ENCODE assay signal across 27 mouse cellular contexts in the genomic region with DNA sequence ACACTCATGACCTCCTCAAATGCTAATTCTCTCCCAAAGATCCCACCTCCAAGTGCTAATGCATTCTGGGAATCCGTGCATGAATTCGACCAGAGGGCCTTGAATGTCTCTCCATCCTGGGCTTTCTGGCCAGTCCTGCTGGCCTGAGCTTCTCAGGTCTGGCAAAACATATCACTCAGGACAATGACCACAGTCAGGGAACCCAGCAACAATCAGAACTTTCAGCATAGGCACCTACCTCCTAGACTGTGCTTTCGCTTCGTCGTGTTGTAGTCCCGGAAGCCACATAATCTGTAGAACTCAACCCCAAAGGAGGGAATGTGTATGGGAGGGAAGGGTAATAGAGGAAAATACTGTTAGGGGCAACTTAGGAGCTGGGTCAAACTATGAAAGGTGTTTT.
"Had no signal": no experiment of that assay in that cellular context is flagged by ENCODE, and none has a peak within 500 bp of the region (broad histone marks: within the 10 kb centered on the region; RNA-seq: fewer than 3 reads in every experiment).

No protein-coding gene starts in this region.

- H3K36me3 ChIP-seq: embryonic facial prominence, embryonic 10.5 days; embryonic facial prominence, embryonic 12.5 days; embryonic facial prominence, embryonic 13.5 days; embryonic facial prominence, embryonic 15.5 days; forebrain, embryonic 10.5 days; forebrain, embryonic 12.5 days; forebrain, embryonic 15.5 days had no signal

- H3K9me3 ChIP-seq: embryonic facial prominence, embryonic 12.5 days; embryonic facial prominence, embryonic 13.5 days; embryonic facial prominence, embryonic 15.5 days; forebrain, embryonic 10.5 days; forebrain, embryonic 12.5 days; forebrain, embryonic 15.5 days had no signal

- H3K27me3 ChIP-seq: embryonic facial prominence, embryonic 12.5 days; embryonic facial prominence, embryonic 13.5 days; embryonic facial prominence, embryonic 15.5 days; forebrain, embryonic 12.5 days; forebrain, embryonic 13.5 days; forebrain, embryonic 15.5 days had no signal

- ATAC-seq: forebrain, embryonic 13.5 days; forebrain, embryonic 14.5 days; forebrain, embryonic 15.5 days; forebrain, embryonic 16.5 days; forebrain, postnatal 0 days had no signal

- H3K4me2 ChIP-seq: embryonic facial prominence, embryonic 12.5 days; embryonic facial prominence, embryonic 13.5 days; embryonic facial prominence, embryonic 15.5 days; forebrain, embryonic 12.5 days; forebrain, embryonic 13.5 days; forebrain, embryonic 15.5 days had no signal

- H3K4me1 ChIP-seq: embryonic facial prominence, embryonic 10.5 days; embryonic facial prominence, embryonic 12.5 days; embryonic facial prominence, embryonic 13.5 days; embryonic facial prominence, embryonic 15.5 days; forebrain, embryonic 10.5 days; forebrain, embryonic 12.5 days; forebrain, embryonic 13.5 days; forebrain, embryonic 15.5 days had no signal

- H3K9ac ChIP-seq: embryonic facial prominence, embryonic 12.5 days; embryonic facial prominence, embryonic 13.5 days; embryonic facial prominence, embryonic 15.5 days; forebrain, embryonic 12.5 days; forebrain, embryonic 13.5 days; forebrain, embryonic 15.5 days; forebrain, postnatal 0 days had no signal

- H3K4me3 ChIP-seq: embryonic facial prominence, embryonic 10.5 days; embryonic facial prominence, embryonic 12.5 days; embryonic facial prominence, embryonic 13.5 days; embryonic facial prominence, embryonic 15.5 days; erythroblast, embryonic 14.5 days; forebrain, embryonic 10.5 days; forebrain, embryonic 12.5 days; forebrain, embryonic 13.5 days; forebrain, embryonic 15.5 days; gastrocnemius, adult 2 months; heart, adult 2 months had no signal

- H3K27ac ChIP-seq: embryonic facial prominence, embryonic 10.5 days; embryonic facial prominence, embryonic 12.5 days; embryonic facial prominence, embryonic 13.5 days; embryonic facial prominence, embryonic 15.5 days; forebrain, embryonic 10.5 days; forebrain, embryonic 12.5 days; forebrain, embryonic 13.5 days; forebrain, embryonic 15.5 days; gastrocnemius, adult 2 months; heart, adult 2 months had no signal

- DNase-seq: cerebellum, adult 2 months; cerebellum, adult 8-10 months; cerebellum, adult 9-10 months; cerebellum, adult 9-11 months; cerebellum, postnatal 10 days; cerebellum, postnatal 14 days; cerebellum, postnatal 25 days; cerebellum, postnatal 36 days; embryo, embryonic 11 days; forebrain, postnatal 0 days; gastrocnemius, adult 2 months; gastrocnemius, postnatal 10 days; gastrocnemius, postnatal 14 days; gastrocnemius, postnatal 25 days; gastrocnemius, postnatal 36 days; heart, adult 2 months had no signal
